Mouse (Mus musculus) spleen, adult 2 months (tissue): ENCODE measurements around the gene Sec22a.

Source experiments
- CTCF ChIP-seq: fragments of 200-500 bp; IDR thresholded peaks from 2 replicates; pipeline ENCODE4 v1.5.1; 2011; ENCODE audit warnings: mild to moderate bottlenecking, inconsistent platforms; ENCODE audit not compliant: insufficient read depth, insufficient read length, insufficient replicate concordance; ENCODE audit errors: extremely low read depth
- POLR2A ChIP-seq: fragments of 200-500 bp; IDR thresholded peaks from 2 replicates; pipeline ENCODE4 v1.6.1; 2011; ENCODE audit warnings: low read depth, low read length, inconsistent platforms

DNA sequence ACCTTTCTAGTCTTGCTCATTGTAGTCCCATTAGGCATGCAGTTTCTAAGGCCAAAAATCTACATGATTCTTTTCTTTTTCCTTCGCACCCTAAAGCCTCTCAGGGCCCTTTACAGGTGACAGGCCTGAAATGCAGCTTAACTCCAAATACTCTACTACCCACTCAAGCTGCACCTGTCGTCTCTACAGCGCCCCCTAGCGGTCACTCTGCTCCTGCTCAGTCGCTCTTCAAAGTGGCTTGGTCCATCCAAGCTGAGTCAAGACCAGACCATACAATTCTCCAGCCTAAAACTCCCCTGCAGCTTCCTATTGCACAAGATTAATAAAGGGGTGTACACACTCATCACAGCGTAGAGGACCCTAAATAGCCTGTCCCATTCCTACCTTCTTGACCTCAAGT lies 3.1 kb downstream of the Sec22a start:
- no peak for TF ChIP-seq POLR2A
- TF ChIP-seq CTCF: peak; percentile 85
